Mouse (Mus musculus) c-Kit-positive CD71-negative TER-119-negative erythroid progenitor cells, embryonic 14.5 days (primary cell): Measurements from ENCODE around the gene Srebf2.
A peak's percentile ranks its signal among the peaks of the same experiment; 100 is the strongest.
"Not testable (repeated sequence)": the region's sequence is repeated elsewhere in the genome, so short reads cannot be mapped to it uniquely, and the experiment has no call there.

Experiments
- DNase-seq: peaks from one replicate; pipeline ENCODE4 v3.0.0-alpha.2; 2013; ENCODE audit warnings: low read depth

Srebf2 gene

GRCm38 (mm10) chr15:82146770-82147610 is at the start of gene Srebf2:
Gene Srebf2 (plus strand): TSS chr15:82147181.
- DNase-seq: peak; percentile 99

DNA sequence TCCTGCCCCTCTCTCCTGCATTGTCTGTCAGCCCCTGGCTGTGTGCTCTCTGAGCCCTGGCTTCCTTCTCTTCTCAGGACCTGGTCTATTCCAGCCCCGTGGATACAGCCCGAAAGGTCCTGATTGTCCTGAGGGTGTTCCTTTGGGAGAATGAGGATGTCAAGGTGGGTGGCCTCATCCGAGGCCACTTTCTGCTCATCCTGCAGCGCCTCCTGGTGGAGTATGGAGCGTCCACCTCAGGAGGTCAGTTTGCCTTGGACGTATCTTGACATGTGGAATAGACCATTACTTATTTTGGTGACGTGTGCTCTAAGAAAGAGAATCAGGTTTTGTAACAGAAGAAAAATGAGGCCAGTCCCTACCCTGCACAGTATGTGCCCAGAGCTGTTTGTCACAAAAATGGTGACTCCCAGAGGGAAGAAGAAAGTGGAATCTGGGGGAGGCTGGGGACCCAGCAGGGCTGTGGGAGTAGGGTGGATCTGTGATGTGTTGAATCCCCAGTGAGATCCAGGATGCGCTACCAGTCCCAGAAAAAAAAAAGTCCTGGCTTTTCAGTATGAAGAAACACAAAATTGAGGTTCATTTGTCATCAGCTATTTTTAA is 39.9 kb upstream of the Srebf2 start:
- peak; percentile 48 for DNase-seq

GRCm38 (mm10) chr15:82120544-82120943 is 26.4 kb upstream of the Srebf2 start:
- DNase-seq: no peak

GRCm38 (mm10) chr15:82126690-82127089 is 20.3 kb upstream of the Srebf2 start:
- not testable (repeated sequence) for DNase-seq

DNA sequence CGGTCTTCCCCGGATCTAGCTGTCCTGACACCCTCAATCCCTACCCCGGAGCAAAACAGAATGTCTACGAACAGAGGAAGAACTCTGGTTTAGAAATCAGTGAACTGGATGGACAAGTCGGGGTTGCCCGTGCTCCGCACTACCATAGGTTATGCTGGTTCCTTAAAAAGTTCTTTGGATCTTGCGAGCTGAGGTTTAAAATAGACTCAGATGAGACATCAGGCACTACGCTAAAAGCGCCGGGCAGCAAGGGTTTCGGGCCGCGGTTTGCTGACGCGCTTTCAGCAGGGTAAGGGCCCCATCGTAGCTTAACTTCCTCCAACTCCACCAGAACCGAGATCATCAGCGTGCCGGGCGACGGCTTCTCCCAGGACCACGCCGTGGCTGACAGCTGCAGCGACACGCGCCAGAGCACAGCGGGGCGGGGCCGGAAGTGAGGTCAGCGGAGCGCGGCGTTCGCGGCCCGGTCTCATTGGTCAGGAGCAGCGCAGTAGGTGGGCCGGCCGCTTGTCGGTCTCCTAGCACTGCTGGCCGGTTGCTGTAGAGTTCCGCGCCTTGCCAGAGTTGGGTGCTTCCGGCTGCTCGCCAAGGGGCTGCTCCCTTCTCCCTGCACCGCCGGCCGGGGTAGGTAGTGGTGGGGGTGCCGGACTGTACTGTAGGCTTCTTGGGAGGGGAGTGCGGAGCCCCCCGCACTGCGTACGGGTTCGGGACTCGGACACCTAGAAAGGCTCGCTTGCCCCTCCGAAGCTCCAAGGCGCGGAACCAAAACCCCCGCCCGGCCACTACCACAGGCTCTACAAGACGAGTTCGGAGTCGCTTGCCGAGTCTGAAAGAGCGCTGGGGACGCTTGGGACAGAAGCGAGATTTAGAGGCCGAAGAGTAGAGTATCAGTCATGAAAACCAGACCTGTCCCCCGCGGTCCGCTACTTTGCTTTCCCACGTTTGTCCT is 19.3 kb upstream of the Srebf2 start, which contains the start of gene Ccdc134:
Ccdc134 (plus strand) TSS at position 497 of the 949 bp plus-strand sequence.
- peak; percentile 88 for DNase-seq

- no peak for DNase-seq
Observed at GRCm38 (mm10) chr15:82128398-82128797, 18.6 kb upstream of the Srebf2 start.

GRCm38 (mm10) chr15:82130599-82130998 is 16.4 kb upstream of the Srebf2 start:
- no peak for DNase-seq

- DNase-seq: no peak
Observed at GRCm38 (mm10) chr15:82135372-82135771, 11.6 kb upstream of the Srebf2 start.

GRCm38 (mm10) chr15:82138565-82138964 is 8.4 kb upstream of the Srebf2 start:
- DNase-seq: no peak

GRCm38 (mm10) chr15:82139196-82139595 is 7.8 kb upstream of the Srebf2 start:
- no peak for DNase-seq

DNA sequence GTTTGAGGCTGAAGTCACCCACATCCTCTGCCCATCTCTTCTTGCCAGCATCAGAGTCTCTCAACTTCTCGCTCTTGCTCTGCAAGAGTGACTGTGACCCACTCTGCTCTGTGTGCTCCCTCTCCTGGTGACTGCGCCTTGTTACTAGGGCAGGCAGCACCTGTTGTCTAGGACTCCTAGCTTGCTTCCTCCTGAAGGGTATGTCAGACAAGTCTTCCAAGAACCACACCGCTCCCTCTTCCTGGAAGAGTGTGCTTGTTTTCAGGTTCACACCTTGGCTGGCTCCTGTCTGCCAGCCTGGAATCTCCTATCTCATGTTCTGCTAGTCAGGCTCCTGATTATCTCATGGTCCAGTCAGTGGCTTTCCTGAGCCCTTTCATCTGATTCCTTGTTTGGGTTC is 6.6 kb upstream of the Srebf2 start:
- DNase-seq: no peak

DNA sequence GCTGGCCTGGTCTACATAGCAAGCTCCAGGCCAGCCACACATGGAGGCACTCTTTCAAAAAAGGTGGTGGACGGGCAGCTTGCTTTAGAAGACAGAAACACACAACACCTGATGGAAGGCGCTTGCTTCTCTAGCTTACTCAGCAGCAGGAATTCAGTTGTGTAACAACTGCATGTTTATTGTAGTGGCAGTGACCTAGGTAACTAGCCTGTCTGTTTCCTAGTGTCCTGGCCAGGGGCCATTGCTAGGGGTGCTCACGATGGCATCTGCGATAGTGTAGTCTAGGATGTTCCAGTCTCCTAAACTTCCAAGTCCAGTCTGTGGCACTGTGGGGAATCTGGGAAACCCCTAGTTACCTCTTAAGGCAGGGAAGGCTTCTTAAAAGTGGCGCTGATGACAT is 2.8 kb upstream of the Srebf2 start:
- DNase-seq: no peak

- DNase-seq: no peak
Observed at GRCm38 (mm10) chr15:82145408-82145807, 1.6 kb upstream of the Srebf2 start.

GRCm38 (mm10) chr15:82145851-82146769 is 871 bp upstream of the Srebf2 start:
- no peak for DNase-seq

DNA sequence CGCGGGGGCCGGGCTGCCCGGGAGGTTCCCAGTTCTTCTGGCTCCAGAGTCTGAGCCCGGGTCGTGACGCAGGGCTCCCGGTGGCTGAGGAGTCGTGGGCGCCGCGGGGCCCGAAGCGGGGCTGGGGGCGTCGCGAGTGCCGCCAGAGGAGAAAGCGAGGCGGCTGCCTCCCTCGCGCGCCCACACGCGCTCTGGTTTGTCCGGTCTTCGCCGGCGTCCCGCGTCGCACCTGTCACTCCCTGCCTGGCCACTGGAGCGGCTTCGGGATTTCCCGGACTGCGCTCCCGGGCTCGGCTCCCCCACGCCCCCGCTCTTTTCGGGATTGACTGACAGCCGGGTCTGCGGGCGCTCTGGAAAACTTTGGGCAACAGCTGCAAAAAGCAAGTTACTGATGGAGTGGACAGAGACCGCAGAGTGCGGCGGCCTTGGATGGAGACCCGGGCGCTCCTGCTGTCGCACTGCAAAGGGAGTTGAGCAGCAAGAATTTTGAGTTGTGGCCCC is 680 bp downstream of the Srebf2 start:
- DNase-seq: no peak

GRCm38 (mm10) chr15:82148510-82148911 is 1.5 kb downstream of the Srebf2 start:
- DNase-seq: no peak

- no peak for DNase-seq
Observed at GRCm38 (mm10) chr15:82150042-82150441, 3.1 kb downstream of the Srebf2 start.

GRCm38 (mm10) chr15:82151176-82151575 is 4.2 kb downstream of the Srebf2 start:
- no peak for DNase-seq

- DNase-seq: no peak
Observed at GRCm38 (mm10) chr15:82152022-82152421, 5.0 kb downstream of the Srebf2 start.

DNA sequence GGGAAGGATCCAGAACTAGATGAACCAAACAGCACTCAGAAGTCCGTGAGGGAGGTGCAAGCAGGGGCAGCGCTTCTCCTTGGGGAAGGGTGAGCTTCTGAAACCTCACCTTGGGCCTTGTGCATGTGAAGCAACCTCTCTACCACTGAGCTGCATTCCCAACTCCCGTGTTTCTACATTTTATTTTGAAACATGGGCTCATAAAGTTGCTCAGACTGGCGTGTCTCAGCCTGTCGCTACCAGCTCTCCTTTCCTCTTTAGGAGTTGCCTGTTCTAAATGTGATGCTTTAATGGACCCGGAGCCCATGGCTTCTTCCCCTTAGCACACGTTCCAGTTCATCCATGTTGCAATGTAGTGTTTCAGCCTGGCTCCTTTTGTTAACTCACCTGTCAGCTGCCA is 5.5 kb downstream of the Srebf2 start:
- DNase-seq: no peak

GRCm38 (mm10) chr15:82156298-82156697 is 9.3 kb downstream of the Srebf2 start:
- DNase-seq: no peak
